Mouse (Mus musculus) neural tube, embryonic 13.5 days (tissue): ENCODE data around the gene Ubald2. TPM values are rescaled to one million over a fixed set of nuclear protein-coding genes. Genes with fewer than 3 reads are reported as not detected.
A peak's percentile ranks its signal among the peaks of the same experiment; 100 is the strongest.
"Not testable (repeated sequence)": the region's sequence is repeated elsewhere in the genome, so short reads cannot be mapped to it uniquely, and the experiment has no call there.

Source experiments
- ATAC-seq: fragments of 200-750 bp; cut with Nextera tagmentation; 2 replicates; pipeline ENCODE4 v1.8.0; 2017; ENCODE audit warnings: low read depth, mild to moderate bottlenecking, moderate TSS enrichment, moderate library complexity
- H3K27ac ChIP-seq: fragments of 300-500 bp; sonication (generic); replicated peaks from 2 replicates; pipeline ENCODE4 v1.5.1; 2015; ENCODE audit warnings: moderate library complexity, mild to moderate bottlenecking, inconsistent platforms
- H3K27me3 ChIP-seq: fragments of 300-500 bp; sonication (generic); 2 replicates; pipeline ENCODE4 v1.6.1; 2015; ENCODE audit warnings: mild to moderate bottlenecking, inconsistent platforms
- H3K36me3 ChIP-seq: fragments of 300-500 bp; sonication (generic); 2 replicates; pipeline ENCODE4 v1.6.1; 2015; ENCODE audit warnings: mild to moderate bottlenecking, inconsistent platforms
- H3K4me1 ChIP-seq: fragments of 300-500 bp; sonication (generic); replicated peaks from 2 replicates; pipeline ENCODE4 v1.6.1; 2015; ENCODE audit warnings: inconsistent platforms
- H3K4me2 ChIP-seq: fragments of 300-500 bp; sonication (generic); 2 replicates; pipeline ENCODE4 v1.6.1; 2015; ENCODE audit warnings: inconsistent platforms, mild to moderate bottlenecking, moderate library complexity
- H3K4me3 ChIP-seq: fragments of 300-500 bp; sonication (generic); 2 replicates; pipeline ENCODE4 v1.5.1; 2015; ENCODE audit warnings: mild to moderate bottlenecking, inconsistent platforms
- H3K9ac ChIP-seq: fragments of 300-500 bp; sonication (generic); 2 replicates; pipeline ENCODE4 v1.6.1; 2015; ENCODE audit warnings: moderate library complexity, mild to moderate bottlenecking, inconsistent platforms
- H3K9me3 ChIP-seq: fragments of 300-500 bp; sonication (generic); 2 replicates; pipeline ENCODE4 v1.6.1; 2016; ENCODE audit warnings: inconsistent platforms
- WGBS: fragments of 180-500 bp; shearing (Covaris S2); methylation state at CpG from one replicate; pipeline ENCODE4 v1.1.7; 2015; 5-methylcytosine and 5-hydroxymethylcytosine counted together
- polyA plus RNA-seq: library from polyadenylated mRNA; unstranded; fragments of >200 nt; fragmentation: Nextera tagmentation; extraction: Ambion mirVana; gene quantifications from 2 replicates; pipeline ENCODE4 v1.2.1, GENCODE M21; 2015

Ubald2 gene
- polyA plus RNA-seq, 1 experiment from 2014 or later, result 55.0 TPM

GRCm38 (mm10) chr11:116418194-116418840 lies 15.6 kb upstream of the Ubald2 start:
- no peaks in the 10 kb centered on the region for H3K36me3 ChIP-seq
- 26% methylated on average over 2 of the region's 2 CpGs for WGBS
- no peak for ATAC-seq
- H3K9ac ChIP-seq, result no peak overlapping the region
- no peaks in the 10 kb centered on the region for H3K9me3 ChIP-seq
- 0 out of 2 replicates have a peak overlapping the region, but pooled peaks have one; percentile 28 for H3K27ac ChIP-seq
- H3K4me1 ChIP-seq, result peaks cover 3% of the 10 kb centered on the region
- no peaks in the 10 kb centered on the region for H3K27me3 ChIP-seq
- H3K4me2 ChIP-seq, result no peak overlapping the region
- no peak overlapping the region for H3K4me3 ChIP-seq

- WGBS, result 76% methylated on average over 6 of the region's 6 CpGs
- H3K27ac ChIP-seq, result 0 out of 2 replicates have a peak overlapping the region, but pooled peaks have one; percentile 28
- no peak for ATAC-seq
- H3K36me3 ChIP-seq, result no peaks in the 10 kb centered on the region
- H3K9ac ChIP-seq, result no peak overlapping the region
- H3K27me3 ChIP-seq, result no peaks in the 10 kb centered on the region
- H3K9me3 ChIP-seq, result no peaks in the 10 kb centered on the region
- H3K4me1 ChIP-seq, result no peaks in the 10 kb centered on the region
- no peak overlapping the region for H3K4me3 ChIP-seq
- H3K4me2 ChIP-seq, result no peak overlapping the region
Observed at GRCm38 (mm10) chr11:116418841-116419462, 14.9 kb upstream of the Ubald2 start.

- 76% methylated on average over 6 of the region's 6 CpGs for WGBS
- no peaks in the 10 kb centered on the region for H3K27me3 ChIP-seq
- ATAC-seq, result no peak
Observed at GRCm38 (mm10) chr11:116421102-116421501, 12.8 kb upstream of the Ubald2 start.

GRCm38 (mm10) chr11:116422562-116422961 lies 11.3 kb upstream of the Ubald2 start:
- H3K9me3 ChIP-seq, result no peaks in the 10 kb centered on the region
- no peaks in the 10 kb centered on the region for H3K4me1 ChIP-seq
- H3K4me3 ChIP-seq, result no peak overlapping the region
- H3K9ac ChIP-seq, result no peak overlapping the region
- H3K27ac ChIP-seq, result no peak overlapping the region
- ATAC-seq, result no peak
- no peaks in the 10 kb centered on the region for H3K27me3 ChIP-seq
- WGBS, result 88% methylated on average over 2 of the region's 2 CpGs
- no peaks in the 10 kb centered on the region for H3K36me3 ChIP-seq
- no peak overlapping the region for H3K4me2 ChIP-seq

More at GRCm38 (mm10) chr11:116421102-116421501, 12.8 kb upstream of the Ubald2 start:
- H3K36me3 ChIP-seq, result no peaks in the 10 kb centered on the region
- no peak overlapping the region for H3K9ac ChIP-seq
- no peak overlapping the region for H3K27ac ChIP-seq
- H3K9me3 ChIP-seq, result no peaks in the 10 kb centered on the region
- H3K4me3 ChIP-seq, result no peak overlapping the region
- H3K4me2 ChIP-seq, result no peak overlapping the region
- H3K4me1 ChIP-seq, result no peaks in the 10 kb centered on the region

- H3K4me2 ChIP-seq, result no peak overlapping the region
- no peak overlapping the region for H3K4me3 ChIP-seq
- 87% methylated on average over 6 of the region's 6 CpGs for WGBS
- no peaks in the 10 kb centered on the region for H3K36me3 ChIP-seq
- H3K9me3 ChIP-seq, result no peaks in the 10 kb centered on the region
- ATAC-seq, result no peak
- no peaks in the 10 kb centered on the region for H3K4me1 ChIP-seq
- H3K27me3 ChIP-seq, result no peaks in the 10 kb centered on the region
- H3K27ac ChIP-seq, result no peak overlapping the region
- no peak overlapping the region for H3K9ac ChIP-seq
Observed at GRCm38 (mm10) chr11:116423214-116423613, 10.7 kb upstream of the Ubald2 start.

- no peaks in the 10 kb centered on the region for H3K27me3 ChIP-seq
- no peaks in the 10 kb centered on the region for H3K4me1 ChIP-seq
- H3K9me3 ChIP-seq, result no peaks in the 10 kb centered on the region
- WGBS, result 87% methylated on average over 10 of the region's 10 CpGs
- no peaks in the 10 kb centered on the region for H3K36me3 ChIP-seq
- H3K4me3 ChIP-seq, result no peak overlapping the region
- no peak overlapping the region for H3K9ac ChIP-seq
- H3K27ac ChIP-seq, result no peak overlapping the region
- no peak overlapping the region for H3K4me2 ChIP-seq
- no peak for ATAC-seq
Observed at GRCm38 (mm10) chr11:116423782-116424620, 9.9 kb upstream of the Ubald2 start.

GRCm38 (mm10) chr11:116424621-116425407 lies 9.1 kb upstream of the Ubald2 start:
- Histone ChIP-seq H3K4me2 (no peak overlapping the region), H3K9ac (no peak overlapping the region), H3K27me3 (no peaks in the 10 kb centered on the region), H3K4me3 (no peak overlapping the region), H3K36me3 (no peaks in the 10 kb centered on the region), H3K4me1 (no peaks in the 10 kb centered on the region), H3K27ac (no peak overlapping the region), H3K9me3 (no peaks in the 10 kb centered on the region)
- WGBS, result 62% methylated on average over 8 of the region's 8 CpGs
- ATAC-seq, result no peak

GRCm38 (mm10) chr11:116426328-116426727 lies 7.6 kb upstream of the Ubald2 start:
- H3K4me3 ChIP-seq, H3K27ac ChIP-seq, H3K27me3 ChIP-seq, H3K9me3 ChIP-seq, H3K9ac ChIP-seq, H3K4me1 ChIP-seq, H3K36me3 ChIP-seq, ATAC-seq, H3K4me2 ChIP-seq: not testable (repeated sequence)
- WGBS, result 86% methylated on average over 11 of the region's 11 CpGs

GRCm38 (mm10) chr11:116426852-116427575 lies 6.9 kb upstream of the Ubald2 start:
- ATAC-seq, result no peak
- WGBS, result 76% methylated on average over 6 of the region's 6 CpGs
- H3K36me3 ChIP-seq, result no peaks in the 10 kb centered on the region
- H3K27ac ChIP-seq, result no peak overlapping the region
- no peaks in the 10 kb centered on the region for H3K27me3 ChIP-seq
- no peak overlapping the region for H3K4me3 ChIP-seq
- H3K4me2 ChIP-seq, result no peak overlapping the region
- H3K9ac ChIP-seq, result no peak overlapping the region
- no peaks in the 10 kb centered on the region for H3K4me1 ChIP-seq
- no peaks in the 10 kb centered on the region for H3K9me3 ChIP-seq

GRCm38 (mm10) chr11:116428872-116429859 lies 4.7 kb upstream of the Ubald2 start:
- H3K27ac ChIP-seq, result no peak overlapping the region
- no peak overlapping the region for H3K9ac ChIP-seq
- no peak overlapping the region for H3K4me3 ChIP-seq
- H3K9me3 ChIP-seq, result no peaks in the 10 kb centered on the region
- no peaks in the 10 kb centered on the region for H3K36me3 ChIP-seq
- no peaks in the 10 kb centered on the region for H3K27me3 ChIP-seq
- no peak for ATAC-seq
- H3K4me2 ChIP-seq, result no peak overlapping the region
- 0 out of 2 replicates have a peak, but pooled peaks cover 4% of the 10 kb centered on the region for H3K4me1 ChIP-seq
- 59% methylated on average over 13 of the region's 13 CpGs for WGBS
